Mouse (Mus musculus): ENCODE results near the gene Nck2.

The Nck2 gene

GRCm38 (mm10) chr1:43444531-43444930 lies at the start of gene Nck2:
Gene Nck2 (plus strand): TSS chr1:43444579.
- DNase-seq (ENCODE audit: low spot score in 2 of 2) = no peak

- DNase-seq (ENCODE audit: low spot score in 2 of 2) = no peak
These were observed 49.3 kb upstream of the Nck2 start for GRCm38 (mm10) chr1:43395040-43395439.

GRCm38 (mm10) chr1:43395799-43396198 lies 48.6 kb upstream of the Nck2 start:
- DNase-seq (ENCODE audit: low spot score in 2 of 2) = no peak

- no peak for DNase-seq (ENCODE audit: low spot score in 2 of 2)
These were observed 47.9 kb upstream of the Nck2 start for GRCm38 (mm10) chr1:43396522-43396921.

GRCm38 (mm10) chr1:43397096-43397495 lies 47.3 kb upstream of the Nck2 start:
- no peak for DNase-seq (ENCODE audit: low spot score in 2 of 2)

DNA sequence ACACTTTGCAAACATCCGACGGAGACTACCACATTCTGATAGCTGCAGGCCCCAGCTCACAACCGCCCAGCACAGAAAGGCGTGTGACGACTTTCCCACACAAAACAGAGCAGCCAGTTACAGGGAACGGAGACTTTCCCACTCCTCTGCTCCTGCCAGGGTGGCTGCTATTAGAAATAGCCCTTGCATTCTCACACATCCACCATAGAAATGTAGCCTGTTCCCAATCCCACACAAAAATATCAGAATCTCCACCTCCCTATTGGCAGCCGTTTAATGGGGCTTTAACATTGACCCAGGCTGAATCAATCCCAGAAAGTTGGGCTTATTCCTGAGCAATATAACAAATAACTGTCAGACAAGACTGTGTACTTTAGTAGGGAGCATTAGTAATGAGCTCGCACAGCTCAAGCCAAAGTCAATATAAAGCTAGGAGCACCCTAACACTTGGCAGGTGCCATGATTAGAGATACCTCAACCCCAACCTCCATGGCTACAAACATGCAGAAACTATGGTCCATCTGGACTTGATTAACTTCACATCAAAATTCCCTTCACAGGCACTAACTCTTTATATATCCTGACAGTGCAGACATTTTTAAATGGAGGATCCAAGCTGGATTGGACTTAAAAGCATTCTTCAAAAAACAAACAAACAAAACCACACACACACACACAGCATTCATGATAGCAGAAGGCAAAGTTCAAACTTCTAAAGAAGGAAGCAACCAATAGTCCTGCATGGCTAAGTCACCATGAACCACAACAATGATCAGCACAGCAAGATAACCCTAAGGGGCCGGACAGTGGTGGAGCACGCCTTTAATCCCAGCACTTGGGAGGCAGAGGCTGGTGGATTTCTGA lies 45.4 kb upstream of the Nck2 start:
- DNase-seq (ENCODE audit: low spot score in 2 of 2) = no peak

- DNase-seq (ENCODE audit: low spot score in 2 of 2) = no peak
These were observed 44.7 kb upstream of the Nck2 start for GRCm38 (mm10) chr1:43399602-43400216.

DNA sequence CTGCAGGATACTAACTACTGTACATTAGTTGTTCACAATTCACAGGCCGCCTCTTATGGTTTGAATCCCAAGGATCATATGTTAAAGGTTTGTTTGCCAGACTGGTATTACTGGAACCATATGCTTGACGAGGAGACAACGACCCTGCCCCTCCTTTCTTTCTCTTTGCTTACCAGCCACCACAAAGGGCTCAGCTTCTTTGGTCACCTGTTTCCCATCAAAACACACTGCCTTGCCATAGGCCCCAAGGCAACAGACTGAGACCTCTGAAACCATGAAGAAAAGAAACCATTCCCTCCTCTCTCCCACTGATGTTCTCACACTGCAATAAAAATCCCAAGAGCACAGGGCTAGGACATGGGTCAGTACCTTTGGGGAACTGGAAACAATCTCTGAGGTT lies 43.7 kb upstream of the Nck2 start:
- no peak for DNase-seq (ENCODE audit: low spot score in 2 of 2)

DNA sequence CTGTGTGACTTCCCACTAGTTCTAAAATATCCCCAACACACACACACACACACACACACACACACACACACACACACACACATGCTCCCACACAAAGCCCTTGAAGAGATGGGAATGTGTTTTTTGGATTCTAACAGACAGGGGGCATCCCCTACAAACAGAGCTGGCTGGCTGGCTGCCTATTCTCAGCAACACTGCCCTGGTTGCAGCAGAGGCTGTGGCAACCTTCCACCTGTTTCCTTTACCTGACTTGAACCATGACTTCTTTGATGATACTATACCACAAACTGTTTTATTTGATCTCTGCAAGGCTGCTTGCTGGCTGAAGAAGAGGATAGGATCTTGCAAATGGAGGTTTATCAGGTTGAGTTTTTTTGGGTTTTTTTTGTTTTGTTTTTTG lies 41.0 kb upstream of the Nck2 start:
- no peak for DNase-seq (ENCODE audit: low spot score in 2 of 2)

DNA sequence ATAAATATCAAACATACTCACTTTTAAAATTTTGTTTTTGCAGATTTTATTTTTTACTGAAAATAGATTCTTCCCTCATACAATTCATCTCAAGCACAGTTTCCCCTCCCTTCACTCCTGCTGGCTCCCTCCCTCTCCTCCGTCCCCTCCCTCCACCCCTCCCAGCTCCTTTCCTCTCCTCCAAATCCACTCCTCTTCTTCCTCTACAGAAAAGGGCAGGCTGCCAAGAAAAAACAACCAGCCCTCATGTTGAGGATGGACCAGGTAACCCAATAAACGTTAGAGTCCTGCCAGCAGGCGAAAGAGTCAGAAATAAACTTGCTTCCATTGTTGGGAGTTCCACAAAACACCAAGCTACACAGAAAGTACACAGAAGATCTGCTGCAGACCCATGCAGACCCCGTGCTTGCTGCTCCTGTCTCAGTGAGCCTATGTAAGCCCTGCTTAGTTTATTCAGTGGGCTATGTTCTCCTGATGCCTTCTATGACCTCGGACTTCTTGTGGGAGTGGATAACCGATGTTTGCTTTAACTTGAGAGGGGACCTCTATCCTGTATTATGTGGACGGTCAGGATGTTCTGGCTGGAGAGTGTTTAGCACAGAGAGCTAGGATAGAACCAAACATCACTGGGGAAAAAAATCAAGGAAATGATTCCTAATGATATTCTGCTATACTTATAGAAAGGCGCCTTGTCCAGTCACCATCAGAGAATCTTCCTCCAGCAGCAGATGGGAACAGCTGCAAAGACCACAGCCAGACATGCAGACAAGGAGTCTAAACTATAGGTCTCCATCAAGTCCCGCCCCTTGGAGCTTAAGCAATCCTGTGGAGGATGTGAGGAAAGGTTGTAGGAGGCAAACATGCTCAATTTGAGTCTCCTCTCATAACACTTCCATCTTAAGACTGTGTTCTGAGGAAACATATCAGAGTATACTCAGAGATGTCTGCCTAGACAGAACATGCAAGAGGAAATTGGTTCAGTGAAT lies 39.4 kb upstream of the Nck2 start:
- DNase-seq (ENCODE audit: low spot score in 2 of 2) = no peak

DNA sequence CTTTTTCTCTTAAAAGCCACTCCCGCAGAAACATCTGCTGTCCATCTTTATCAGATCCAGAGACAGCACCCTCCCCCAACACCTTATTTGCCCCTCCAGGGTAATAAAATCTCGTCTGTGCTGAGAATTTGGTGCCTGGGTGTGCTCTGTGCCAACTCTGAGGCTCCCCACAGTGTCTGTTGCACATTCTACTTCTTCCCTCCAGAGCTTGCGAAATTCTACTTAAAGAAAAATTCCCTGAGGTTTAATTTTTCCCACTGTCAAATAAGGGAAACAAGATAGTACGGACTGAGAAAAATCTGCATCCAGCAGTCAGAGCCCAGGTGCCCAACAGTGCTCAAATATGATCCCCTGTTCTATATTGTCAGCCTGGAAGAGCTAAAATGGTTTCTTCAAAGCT lies 35.4 kb upstream of the Nck2 start:
- DNase-seq (ENCODE audit: low spot score in 2 of 2) = no peak

GRCm38 (mm10) chr1:43412825-43413224 lies 31.6 kb upstream of the Nck2 start:
- no peak for DNase-seq (ENCODE audit: low spot score in 2 of 2)

DNA sequence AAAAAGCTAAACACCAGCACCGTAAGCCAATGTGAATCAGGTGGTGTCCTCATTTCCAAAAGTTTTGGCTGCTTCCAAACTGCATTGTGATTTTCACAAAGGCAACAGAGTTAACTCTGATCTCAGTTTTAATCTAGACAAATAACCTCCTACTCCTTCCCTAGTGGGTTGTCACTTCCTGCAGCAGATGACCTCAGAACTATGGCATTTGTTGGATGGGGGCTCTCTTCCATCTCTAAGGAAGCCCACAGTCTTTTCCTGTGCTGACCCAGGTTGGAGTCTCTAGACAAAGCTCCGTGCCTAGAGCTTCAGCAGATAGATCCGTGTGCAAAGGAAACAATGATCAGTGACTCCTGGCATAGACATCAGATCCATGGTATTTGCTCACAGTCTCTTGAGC lies 31.1 kb upstream of the Nck2 start:
- DNase-seq (ENCODE audit: low spot score in 2 of 2) = no peak

DNA sequence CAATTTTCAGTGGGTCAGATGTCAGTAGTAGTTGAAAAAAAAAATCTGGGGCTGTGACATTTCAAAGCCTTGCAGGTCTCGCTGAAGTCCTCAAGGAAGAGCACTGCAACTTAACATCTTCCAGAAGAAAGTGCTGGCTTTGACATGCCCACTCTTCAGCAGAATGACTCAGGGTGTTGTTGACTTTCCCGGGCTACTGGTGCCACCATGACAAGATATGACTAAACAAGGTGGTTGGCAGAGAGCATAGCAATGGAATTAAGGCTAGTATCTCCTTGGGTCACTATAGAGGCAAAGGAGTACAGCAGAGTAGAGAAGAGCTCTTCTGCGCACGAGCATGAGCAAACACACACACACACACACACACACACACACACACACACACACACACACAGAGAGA lies 30.6 kb upstream of the Nck2 start:
- no peak for DNase-seq (ENCODE audit: low spot score in 2 of 2)

DNA sequence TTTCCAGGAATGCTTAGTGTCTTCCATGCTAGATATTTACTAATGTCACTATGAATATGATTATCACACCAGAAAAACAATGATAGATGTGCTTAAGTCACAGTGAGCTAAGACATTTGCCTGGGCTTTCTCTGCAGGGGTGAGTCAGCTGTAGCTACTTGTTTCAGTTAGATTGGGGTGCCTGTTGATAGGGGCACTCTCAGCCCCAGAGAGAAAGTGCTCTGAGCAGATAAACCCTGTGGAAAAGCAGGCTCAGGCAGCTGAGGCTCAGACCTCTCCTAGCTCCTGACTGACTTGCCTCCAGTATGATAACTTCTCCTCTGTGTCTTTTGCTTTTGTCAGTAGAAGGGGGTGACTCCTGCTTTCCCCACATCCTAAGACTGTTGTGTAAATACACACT lies 30.2 kb upstream of the Nck2 start:
- peak in 1 of 2 experiments; percentile 41 for DNase-seq (ENCODE audit: low spot score in 2 of 2)

DNA sequence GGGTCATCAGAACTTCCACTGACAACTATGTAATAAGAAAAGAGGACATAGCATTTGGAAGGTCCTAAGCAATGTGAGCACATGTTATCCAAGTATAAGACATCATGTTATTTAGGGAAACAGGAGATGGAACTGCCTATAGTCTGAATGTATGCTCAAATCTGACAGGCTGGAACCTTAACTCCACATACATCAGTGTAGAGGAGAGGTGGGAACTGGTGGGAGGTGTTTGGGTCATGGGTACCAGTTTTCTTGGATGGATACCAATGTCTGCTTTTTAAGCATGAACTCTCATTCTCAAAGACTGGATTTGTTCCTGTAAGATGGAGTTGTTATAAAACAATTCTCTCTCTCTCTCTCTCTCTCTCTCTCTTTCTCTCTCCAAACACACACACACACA lies 29.4 kb upstream of the Nck2 start:
- no peak for DNase-seq (ENCODE audit: low spot score in 2 of 2)

DNA sequence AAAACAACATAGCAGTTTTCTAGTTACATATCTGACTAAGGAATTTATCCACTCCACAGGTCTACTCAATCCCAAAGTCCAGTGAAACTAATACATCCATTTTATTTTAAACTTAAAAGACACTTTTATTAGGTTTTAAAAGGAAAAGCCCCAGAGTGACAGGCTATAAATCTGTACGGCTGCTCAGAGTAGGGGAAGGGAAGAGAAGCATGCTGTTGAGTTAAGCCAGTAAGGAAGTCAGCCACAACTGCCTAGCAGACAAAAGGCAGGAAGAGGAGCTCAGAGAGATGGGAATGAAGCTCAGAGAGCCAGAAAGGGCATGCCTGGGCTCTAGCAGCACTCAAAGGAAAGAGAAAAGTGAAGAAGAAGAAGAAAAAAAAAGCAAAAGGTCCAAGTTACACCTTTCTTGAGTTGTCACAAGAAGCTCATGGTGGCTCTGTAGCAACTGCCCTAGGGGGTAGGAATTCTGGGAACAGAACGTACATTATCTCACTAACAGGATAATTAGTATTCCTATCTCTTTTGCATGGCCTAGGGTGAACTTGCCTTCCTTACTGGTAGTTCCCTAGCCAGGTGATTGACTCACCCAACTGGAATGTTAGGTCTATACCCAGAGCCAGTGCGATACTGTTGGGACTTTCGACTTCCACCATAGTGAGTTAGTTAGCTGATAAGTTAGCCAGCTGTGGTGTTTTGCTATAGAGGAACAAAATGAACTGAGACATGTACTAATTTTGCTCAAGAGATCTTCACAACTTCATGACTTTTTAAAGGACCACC lies 21.2 kb upstream of the Nck2 start:
- DNase-seq (ENCODE audit: low spot score in 2 of 2) = no peak

- no peak for DNase-seq (ENCODE audit: low spot score in 2 of 2)
These were observed 17.9 kb upstream of the Nck2 start for GRCm38 (mm10) chr1:43426526-43426925.

- no peak for DNase-seq (ENCODE audit: low spot score in 2 of 2)
These were observed 17.3 kb upstream of the Nck2 start for GRCm38 (mm10) chr1:43426993-43427535.

- no peak for DNase-seq (ENCODE audit: low spot score in 2 of 2)
These were observed 14.2 kb upstream of the Nck2 start for GRCm38 (mm10) chr1:43429924-43430876.
